Mouse (Mus musculus): ENCODE results near the gene Trappc11. TPM values are rescaled to one million over a fixed set of nuclear protein-coding genes. Genes with fewer than 3 reads are reported as not detected.

The Trappc11 gene
- polyA plus RNA-seq, 1 experiment from 2014 or later: 27.8 TPM

- Histone ChIP-seq H3K36me3 (ENCODE audit: control insufficient read depth, insufficient read depth, low read length) (peaks cover 21% of the 10 kb centered on the region), H3K4me2 (no peak overlapping the region), H3K27ac (ENCODE audit: low read depth, low read length) (no peak overlapping the region), H3K9ac (ENCODE audit: low read depth, low read length) (no peak overlapping the region), H3K4me3 (ENCODE audit: low read depth, low read length) (no peak overlapping the region), H3K4me1 (replicated peaks; ENCODE audit: control insufficient read depth, insufficient read depth, low read length) (no peaks in the 10 kb centered on the region), H3K27me3 (replicated peaks; ENCODE audit: control insufficient read depth, insufficient read depth, low read length) (no peaks in the 10 kb centered on the region), H3K9me3 (ENCODE audit: control insufficient read depth, low read length) (no peaks in the 10 kb centered on the region)
- ATAC-seq (replicated peaks; ENCODE audit: low FRiP score): no peak
- DNase-seq (ENCODE audit: low spot score): no peak
- WGBS: 79% methylated on average over 6 of the region's 6 CpGs
Observed at GRCm38 (mm10) chr8:47553613-47554012, 20.3 kb upstream of the Trappc11 start.

- no peaks in the 10 kb centered on the region for H3K4me1 ChIP-seq (replicated peaks; ENCODE audit: control insufficient read depth, insufficient read depth, low read length)
- DNase-seq (ENCODE audit: low spot score) (no peak), ATAC-seq (replicated peaks; ENCODE audit: low FRiP score) (no peak)
- H3K27ac ChIP-seq (ENCODE audit: low read depth, low read length): no peak overlapping the region
- H3K9ac ChIP-seq (ENCODE audit: low read depth, low read length): no peak overlapping the region
- H3K9me3 ChIP-seq (ENCODE audit: control insufficient read depth, low read length): no peaks in the 10 kb centered on the region
- no peak overlapping the region for H3K4me2 ChIP-seq
- 96% methylated on average over 10 of the region's 10 CpGs for WGBS
- H3K4me3 ChIP-seq (ENCODE audit: low read depth, low read length): no peak overlapping the region
- peaks cover 58% of the 10 kb centered on the region for H3K36me3 ChIP-seq (ENCODE audit: control insufficient read depth, insufficient read depth, low read length)
- no peaks in the 10 kb centered on the region for H3K27me3 ChIP-seq (replicated peaks; ENCODE audit: control insufficient read depth, insufficient read depth, low read length)
Observed at GRCm38 (mm10) chr8:47547102-47547501, 13.8 kb upstream of the Trappc11 start.

DNA sequence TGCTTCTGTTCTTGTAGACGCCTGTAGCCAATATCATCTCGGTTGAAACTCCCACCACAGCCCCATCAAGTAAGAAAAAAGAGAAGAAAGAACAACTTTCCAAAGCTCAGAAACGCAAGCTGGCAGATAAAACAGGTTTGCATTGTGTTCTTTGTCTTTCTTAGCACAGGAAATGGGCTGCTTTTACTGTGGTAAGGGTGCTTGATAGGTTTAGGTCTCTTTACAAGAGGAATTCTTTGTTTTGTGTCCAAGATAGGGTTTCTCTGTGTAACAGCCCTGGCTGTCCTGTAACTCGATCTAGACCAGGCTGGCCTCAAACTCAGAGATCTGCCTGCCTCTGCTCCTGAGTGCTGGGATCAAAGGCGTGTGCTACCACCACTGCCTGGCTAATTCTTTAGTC lies 10.8 kb upstream of the Trappc11 start:
- Histone ChIP-seq H3K4me2 (no peak overlapping the region), H3K36me3 (ENCODE audit: control insufficient read depth, insufficient read depth, low read length) (peaks cover 48% of the 10 kb centered on the region), H3K4me3 (ENCODE audit: low read depth, low read length) (no peak overlapping the region), H3K27me3 (replicated peaks; ENCODE audit: control insufficient read depth, insufficient read depth, low read length) (no peaks in the 10 kb centered on the region), H3K9me3 (ENCODE audit: control insufficient read depth, low read length) (no peaks in the 10 kb centered on the region), H3K4me1 (replicated peaks; ENCODE audit: control insufficient read depth, insufficient read depth, low read length) (no peaks in the 10 kb centered on the region), H3K9ac (ENCODE audit: low read depth, low read length) (no peak overlapping the region), H3K27ac (ENCODE audit: low read depth, low read length) (no peak overlapping the region)
- WGBS: 90% methylated on average over 5 of the region's 5 CpGs
- DNase-seq (ENCODE audit: low spot score) (no peak), ATAC-seq (replicated peaks; ENCODE audit: low FRiP score) (no peak)

GRCm38 (mm10) chr8:47542746-47543145 lies 9.5 kb upstream of the Trappc11 start:
- no peak overlapping the region for H3K4me2 ChIP-seq
- 94% methylated on average over 16 of the region's 16 CpGs for WGBS
- no peaks in the 10 kb centered on the region for H3K9me3 ChIP-seq (ENCODE audit: control insufficient read depth, low read length)
- H3K27ac ChIP-seq (ENCODE audit: low read depth, low read length): no peak overlapping the region
- no peak overlapping the region for H3K4me3 ChIP-seq (ENCODE audit: low read depth, low read length)
- no peaks in the 10 kb centered on the region for H3K27me3 ChIP-seq (replicated peaks; ENCODE audit: control insufficient read depth, insufficient read depth, low read length)
- no peak for DNase-seq (ENCODE audit: low spot score)
- peaks cover 36% of the 10 kb centered on the region for H3K36me3 ChIP-seq (ENCODE audit: control insufficient read depth, insufficient read depth, low read length)
- H3K9ac ChIP-seq (ENCODE audit: low read depth, low read length): no peak overlapping the region
- no peak for ATAC-seq (replicated peaks; ENCODE audit: low FRiP score)
- no peaks in the 10 kb centered on the region for H3K4me1 ChIP-seq (replicated peaks; ENCODE audit: control insufficient read depth, insufficient read depth, low read length)

GRCm38 (mm10) chr8:47538323-47538722 lies 5.1 kb upstream of the Trappc11 start:
- H3K9ac ChIP-seq (ENCODE audit: low read depth, low read length): no peak overlapping the region
- H3K36me3 ChIP-seq (ENCODE audit: control insufficient read depth, insufficient read depth, low read length): peaks cover 12% of the 10 kb centered on the region
- 87% methylated on average over 4 of the region's 4 CpGs for WGBS
- DNase-seq (ENCODE audit: low spot score) (peak; percentile 7), ATAC-seq (replicated peaks; ENCODE audit: low FRiP score) (no peak)
- H3K9me3 ChIP-seq (ENCODE audit: control insufficient read depth, low read length): no peaks in the 10 kb centered on the region
- H3K27ac ChIP-seq (ENCODE audit: low read depth, low read length): no peak overlapping the region
- no peak overlapping the region for H3K4me3 ChIP-seq (ENCODE audit: low read depth, low read length)
- no peak overlapping the region for H3K4me2 ChIP-seq
- peaks cover 4% of the 10 kb centered on the region for H3K4me1 ChIP-seq (replicated peaks; ENCODE audit: control insufficient read depth, insufficient read depth, low read length)
- no peaks in the 10 kb centered on the region for H3K27me3 ChIP-seq (replicated peaks; ENCODE audit: control insufficient read depth, insufficient read depth, low read length)

- H3K4me1 ChIP-seq (replicated peaks; ENCODE audit: control insufficient read depth, insufficient read depth, low read length): peaks cover 8% of the 10 kb centered on the region; the same call in 1 of the 2 replicates
- DNase-seq (ENCODE audit: low spot score) (no peak), ATAC-seq (replicated peaks; ENCODE audit: low FRiP score) (no peak)
- H3K36me3 ChIP-seq (ENCODE audit: control insufficient read depth, insufficient read depth, low read length): peaks cover 16% of the 10 kb centered on the region
- 87% methylated on average over 1 of the region's 1 CpGs for WGBS
- no peak overlapping the region for H3K4me3 ChIP-seq (ENCODE audit: low read depth, low read length)
- no peak overlapping the region for H3K4me2 ChIP-seq
- no peaks in the 10 kb centered on the region for H3K27me3 ChIP-seq (replicated peaks; ENCODE audit: control insufficient read depth, insufficient read depth, low read length)
- no peak overlapping the region for H3K9ac ChIP-seq (ENCODE audit: low read depth, low read length)
- H3K9me3 ChIP-seq (ENCODE audit: control insufficient read depth, low read length): no peaks in the 10 kb centered on the region
- no peak overlapping the region for H3K27ac ChIP-seq (ENCODE audit: low read depth, low read length)
Observed at GRCm38 (mm10) chr8:47528094-47528493, 5.2 kb downstream of the Trappc11 start.

- H3K9me3 ChIP-seq (ENCODE audit: control insufficient read depth, low read length): no peaks in the 10 kb centered on the region
- no peak overlapping the region for H3K4me3 ChIP-seq (ENCODE audit: low read depth, low read length)
- DNase-seq (ENCODE audit: low spot score): no peak
- H3K27me3 ChIP-seq (replicated peaks; ENCODE audit: control insufficient read depth, insufficient read depth, low read length): no peaks in the 10 kb centered on the region
- H3K4me2 ChIP-seq: no peak overlapping the region
- ATAC-seq (replicated peaks; ENCODE audit: low FRiP score): no peak
- WGBS: 94% methylated on average over 15 of the region's 15 CpGs
- peaks cover 30% of the 10 kb centered on the region for H3K36me3 ChIP-seq (ENCODE audit: control insufficient read depth, insufficient read depth, low read length)
- no peak overlapping the region for H3K9ac ChIP-seq (ENCODE audit: low read depth, low read length)
- no peak overlapping the region for H3K27ac ChIP-seq (ENCODE audit: low read depth, low read length)
- H3K4me1 ChIP-seq (replicated peaks; ENCODE audit: control insufficient read depth, insufficient read depth, low read length): no peaks in the 10 kb centered on the region
Observed at GRCm38 (mm10) chr8:47513601-47514000, 19.7 kb downstream of the Trappc11 start.

- WGBS: 86% methylated on average over 9 of the region's 9 CpGs
- Histone ChIP-seq H3K9me3 (ENCODE audit: control insufficient read depth, low read length) (no peaks in the 10 kb centered on the region), H3K9ac (ENCODE audit: low read depth, low read length) (no peak overlapping the region), H3K27me3 (replicated peaks; ENCODE audit: control insufficient read depth, insufficient read depth, low read length) (no peaks in the 10 kb centered on the region), H3K4me1 (replicated peaks; ENCODE audit: control insufficient read depth, insufficient read depth, low read length) (no peaks in the 10 kb centered on the region), H3K27ac (ENCODE audit: low read depth, low read length) (no peak overlapping the region), H3K36me3 (ENCODE audit: control insufficient read depth, insufficient read depth, low read length) (peaks cover 27% of the 10 kb centered on the region), H3K4me2 (no peak overlapping the region), H3K4me3 (ENCODE audit: low read depth, low read length) (no peak overlapping the region)
- DNase-seq (ENCODE audit: low spot score): no peak
- peak; percentile 43; the same call in 1 of the 2 replicates for ATAC-seq (replicated peaks; ENCODE audit: low FRiP score)
Observed at GRCm38 (mm10) chr8:47510930-47511329, 22.3 kb downstream of the Trappc11 start.

DNA sequence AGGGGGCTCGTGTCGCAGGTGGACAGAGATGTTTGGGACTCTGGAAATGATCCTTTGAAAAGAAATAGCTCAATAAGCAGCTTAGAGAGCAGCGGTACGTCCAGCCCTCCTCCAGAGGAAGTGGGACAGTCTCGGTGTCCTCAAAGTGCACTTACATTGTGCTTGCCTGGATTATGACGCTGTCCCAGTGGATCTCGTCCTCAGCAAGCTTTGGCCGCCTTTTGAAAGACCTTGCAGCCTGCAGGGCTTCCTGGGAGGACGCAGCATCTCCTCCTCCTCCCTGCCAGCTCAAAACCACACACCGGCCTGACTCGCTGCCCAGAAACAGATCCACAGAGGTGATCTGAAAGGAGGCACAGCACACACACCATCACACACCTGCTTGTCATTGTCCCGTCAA lies 27.8 kb downstream of the Trappc11 start:
- Histone ChIP-seq H3K9ac (ENCODE audit: low read depth, low read length) (no peak overlapping the region), H3K27ac (ENCODE audit: low read depth, low read length) (no peak overlapping the region), H3K9me3 (ENCODE audit: control insufficient read depth, low read length) (no peaks in the 10 kb centered on the region), H3K36me3 (ENCODE audit: control insufficient read depth, insufficient read depth, low read length) (peaks cover 33% of the 10 kb centered on the region), H3K4me2 (no peak overlapping the region), H3K27me3 (replicated peaks; ENCODE audit: control insufficient read depth, insufficient read depth, low read length) (no peaks in the 10 kb centered on the region), H3K4me3 (ENCODE audit: low read depth, low read length) (no peak overlapping the region), H3K4me1 (replicated peaks; ENCODE audit: control insufficient read depth, insufficient read depth, low read length) (no peaks in the 10 kb centered on the region)
- WGBS: 93% methylated on average over 12 of the region's 12 CpGs
- ATAC-seq (replicated peaks; ENCODE audit: low FRiP score) (no peak), DNase-seq (ENCODE audit: low spot score) (no peak)
